Comparison of ENCODE assay signal across 10 mouse cellular contexts in genomic region chr11:32453353-32453915, GRCm38 (mm10). TPM values are rescaled to one million over a fixed set of nuclear protein-coding genes. Genes with fewer than 3 reads are reported as not detected.
DNase-seq lines count a peak whose midpoint lies in the region; ATAC-seq and TF ChIP-seq lines count a peak whose summit lies in the region.
"Had no signal": no experiment of that assay in that cellular context is flagged by ENCODE, and none has a peak within 500 bp of the region (broad histone marks: within the 10 kb centered on the region; RNA-seq: fewer than 3 reads in every experiment).

No protein-coding gene starts in this region.

- peak overlapping the region; percentile 68 for H3K27ac ChIP-seq in embryonic fibroblast, embryonic 13.5 days (ENCODE audit: insufficient read depth, low read length)
- peak overlapping the region; percentile 34; the same call in 1 of the 2 replicates for H3K27ac ChIP-seq in midbrain, postnatal 0 days (ENCODE audit: low read depth, low read length)
- H3K27ac ChIP-seq: neural tube, embryonic 12.5 days had no signal

- H3K4me3 ChIP-seq in embryonic fibroblast, embryonic 13.5 days (ENCODE audit: insufficient read depth, low read length): no peak overlapping the region
- no peak overlapping the region for H3K4me3 ChIP-seq in midbrain, postnatal 0 days (ENCODE audit: low read depth, low read length)

- no peaks in the 10 kb centered on the region for H3K9me3 ChIP-seq in midbrain, postnatal 0 days (ENCODE audit: low read length)
- H3K9me3 ChIP-seq: neural tube, embryonic 12.5 days had no signal

- peaks cover 4% of the 10 kb centered on the region for H3K4me1 ChIP-seq in embryonic fibroblast, embryonic 13.5 days (ENCODE audit: control insufficient read depth, insufficient read depth, low read length)
- H3K4me1 ChIP-seq in midbrain, postnatal 0 days (ENCODE audit: insufficient read depth, low read length): no peaks in the 10 kb centered on the region

- 27% methylated on average over 8 of the region's 8 CpGs for WGBS in midbrain, postnatal 0 days

- H3K27me3 ChIP-seq in midbrain, postnatal 0 days (ENCODE audit: insufficient read depth, low read length): no peaks in the 10 kb centered on the region
- H3K27me3 ChIP-seq: neural tube, embryonic 12.5 days had no signal

- no peak overlapping the region for H3K9ac ChIP-seq in midbrain, postnatal 0 days (replicated peaks; ENCODE audit: low read length, poor library complexity, severe bottlenecking)

- DNase-seq in embryo, embryonic 10.5 days (ENCODE audit: low spot score): peak; percentile 13
- DNase-seq in embryo, embryonic 11 days: no peak
- DNase-seq in layer of hippocampus, adult 18-20 months (ENCODE audit: low spot score in 2 of 2): peak; percentile 18 to 52
- DNase-seq in layer of hippocampus, adult 9-10 months (ENCODE audit: low spot score): no peak
- DNase-seq in midbrain, postnatal 0 days (ENCODE audit: low spot score): peak; percentile 22
- DNase-seq in gastrocnemius, postnatal 25 days: no peak

- H3K36me3 ChIP-seq in midbrain, postnatal 0 days (ENCODE audit: insufficient read depth, low read length): no peaks in the 10 kb centered on the region
- H3K36me3 ChIP-seq: neural tube, embryonic 12.5 days had no signal

- TF ChIP-seq CTCF in embryonic fibroblast, embryonic 13.5 days (IDR thresholded peaks at IDR 0.05; ENCODE audit: borderline replicate concordance, insufficient read depth, low read length): no peak
- no peak for TF ChIP-seq CTCF in midbrain, postnatal 0 days (IDR thresholded peaks at IDR 0.05)

- no peak for ATAC-seq in midbrain, postnatal 0 days (ENCODE audit: low FRiP score)
- no peak for ATAC-seq in granulocyte monocyte progenitor cell, adult 5-6 weeks (replicated peaks; ENCODE audit: poor library complexity, severe bottlenecking)
- ATAC-seq: activated CD4-positive, CD25-positive, alpha-beta regulatory T cell, adult 4 months had no signal

- TF ChIP-seq POLR2A in embryonic fibroblast, embryonic 13.5 days (IDR thresholded peaks at IDR 0.05; ENCODE audit: low read depth, low read length): no peak

- H3K4me2 ChIP-seq in midbrain, postnatal 0 days (ENCODE audit: low read depth, low read length, poor library complexity, severe bottlenecking): no peak overlapping the region

RNA-seq across cellular contexts. Expression of gene Ubtd2, which starts 1.7 kb away (rescaled TPM):
- 10 to 100 TPM; 27.4 to 31.3 TPM for total RNA-seq in layer of hippocampus, adult 18-20 months (2021)
- polyA plus RNA-seq in embryonic fibroblast, embryonic 13.5 days (2011; ENCODE audit: insufficient read length, low read depth, missing spikeins): 37.1 and 47.0 TPM in 2 replicates
- 57.5 and 61.1 TPM in 2 replicates for total RNA-seq in midbrain, postnatal 0 days (2014; rRNA removed)
- 28.5 and 32.4 TPM in 2 replicates for polyA plus RNA-seq in midbrain, postnatal 0 days (2015; fragmentation: Nextera tagmentation; extraction: Ambion mirVana)
- total RNA-seq in granulocyte monocyte progenitor cell, adult 5-6 weeks (2014; fragmentation: Nextera tagmentation): 9.5 and 14.1 TPM in 2 replicates
- 3.6 and 7.3 TPM in 2 replicates for total RNA-seq in granulocyte monocyte progenitor cell, adult 5-6 weeks (2017)
- 10 to 100 TPM in 1 of 2 experiments, 1 to 10 TPM in 1; 9.3 to 10.5 TPM for total RNA-seq in gastrocnemius, postnatal 25 days (2021)

Comparison
In these comparisons a context has a peak if more than half of its experiments do, and no peak if none do; other contexts are left out.
1. DNase-seq: peak in embryo, embryonic 10.5 days (single experiment), layer of hippocampus, adult 18-20 months (2 of 2) and midbrain, postnatal 0 days (single experiment); none in embryo, embryonic 11 days (single experiment), layer of hippocampus, adult 9-10 months (single experiment) and gastrocnemius, postnatal 25 days (single experiment).